9 mouse cellular contexts compared by ENCODE assay signal in genomic region chr2:32429215-32429891, GRCm38 (mm10). TPM values are rescaled to one million over a fixed set of nuclear protein-coding genes. Genes with fewer than 3 reads are reported as not detected.
A peak's percentile ranks its signal among the peaks of the same experiment; 100 is the strongest.
DNase-seq lines count a peak whose midpoint lies in the region; ATAC-seq and TF ChIP-seq lines count a peak whose summit lies in the region.
"Had no signal": no experiment of that assay in that cellular context is flagged by ENCODE, and none has a peak within 500 bp of the region (broad histone marks: within the 10 kb centered on the region; RNA-seq: fewer than 3 reads in every experiment).

No protein-coding gene starts in this region.

- H3K4me1 ChIP-seq in forebrain, embryonic 13.5 days: peaks cover 54% of the 10 kb centered on the region
- peaks cover 56% of the 10 kb centered on the region for H3K4me1 ChIP-seq in limb, embryonic 13.5 days
- peaks cover 39% of the 10 kb centered on the region for H3K4me1 ChIP-seq in neural tube, embryonic 14.5 days (ENCODE audit: control insufficient read depth, insufficient read depth, low read length)

- peak overlapping the region; percentile 92 for H3K27ac ChIP-seq in layer of hippocampus, adult 2 months
- H3K27ac ChIP-seq in forebrain, embryonic 13.5 days: peak overlapping the region; percentile 82
- H3K27ac ChIP-seq in limb, embryonic 13.5 days: no peak overlapping the region
- H3K27ac ChIP-seq in neural tube, embryonic 14.5 days (ENCODE audit: low read depth, low read length): peak overlapping the region; percentile 74

- no peak for DNase-seq in layer of hippocampus, adult 2 months (ENCODE audit: low spot score in 2 of 2)
- no peak for DNase-seq in layer of hippocampus, adult 11-12 months (ENCODE audit: low spot score)
- no peak for DNase-seq in embryo, embryonic 9.5 days (ENCODE audit: extremely low spot score)
- no peak for DNase-seq in thymus, postnatal 25 days
- no peak for DNase-seq in gastrocnemius, postnatal 14 days
- DNase-seq: lung, postnatal 4 days had no signal

- peak overlapping the region; percentile 56 for H3K4me3 ChIP-seq in layer of hippocampus, adult 2 months
- H3K4me3 ChIP-seq in forebrain, embryonic 13.5 days: peak overlapping the region; percentile 31
- H3K4me3 ChIP-seq in limb, embryonic 13.5 days: 0 out of 2 replicates have a peak overlapping the region, but pooled peaks have one; percentile 54
- peak overlapping the region; percentile 54 for H3K4me3 ChIP-seq in neural tube, embryonic 14.5 days (ENCODE audit: low read depth, low read length)

- intact Hi-C loops in gastrocnemius, postnatal 14 days (cut with DNase I; ENCODE audit: low total_unique reads): no loop called here

- peak overlapping the region; percentile 79 for H3K4me2 ChIP-seq in forebrain, embryonic 13.5 days
- H3K4me2 ChIP-seq in limb, embryonic 13.5 days (replicated peaks): peak overlapping the region; percentile 84
- peak overlapping the region; percentile 66 for H3K4me2 ChIP-seq in neural tube, embryonic 14.5 days (ENCODE audit: low read depth, low read length)

- ATAC-seq in forebrain, embryonic 13.5 days: no peak
- no peak for ATAC-seq in limb, embryonic 13.5 days (ENCODE audit: low FRiP score, low read depth)
- ATAC-seq in neural tube, embryonic 14.5 days (ENCODE audit: low read depth): no peak

- H3K9ac ChIP-seq in forebrain, embryonic 13.5 days: peak overlapping the region; percentile 47
- no peak overlapping the region for H3K9ac ChIP-seq in limb, embryonic 13.5 days
- peak overlapping the region; percentile 50 for H3K9ac ChIP-seq in neural tube, embryonic 14.5 days (replicated peaks; ENCODE audit: low read depth, low read length)

- no peaks in the 10 kb centered on the region for H3K9me3 ChIP-seq in forebrain, embryonic 13.5 days (replicated peaks)
- no peaks in the 10 kb centered on the region for H3K9me3 ChIP-seq in limb, embryonic 13.5 days
- H3K9me3 ChIP-seq in neural tube, embryonic 14.5 days (ENCODE audit: control insufficient read depth, low read length): no peaks in the 10 kb centered on the region

- H3K27me3 ChIP-seq in forebrain, embryonic 13.5 days: no peaks in the 10 kb centered on the region
- H3K27me3 ChIP-seq in limb, embryonic 13.5 days: no peaks in the 10 kb centered on the region
- no peaks in the 10 kb centered on the region for H3K27me3 ChIP-seq in neural tube, embryonic 14.5 days (ENCODE audit: control insufficient read depth, insufficient read depth, low read length)

- WGBS in forebrain, embryonic 13.5 days: 69% methylated on average over 4 of the region's 4 CpGs
- WGBS in limb, embryonic 13.5 days: 71% methylated on average over 4 of the region's 4 CpGs
- 60% methylated on average over 4 of the region's 4 CpGs for WGBS in neural tube, embryonic 14.5 days

- TF ChIP-seq CTCF in layer of hippocampus, adult 2 months (conservative IDR thresholded peaks at IDR 0.05): no peak

- H3K36me3 ChIP-seq in forebrain, embryonic 13.5 days (ENCODE audit: poor library complexity, severe bottlenecking): 0 out of 2 replicates have a peak, but pooled peaks cover 5% of the 10 kb centered on the region
- H3K36me3 ChIP-seq in limb, embryonic 13.5 days: no peaks in the 10 kb centered on the region; the same call in 1 of the 2 replicates
- H3K36me3 ChIP-seq in neural tube, embryonic 14.5 days (ENCODE audit: control insufficient read depth, insufficient read depth, low read length): no peaks in the 10 kb centered on the region

RNA-seq across cellular contexts. Expression of gene Naif1, which starts 20.9 kb away (rescaled TPM):
- total RNA-seq in layer of hippocampus, adult 2 months (2021): 1 to 10 TPM; 4.3 to 4.5 TPM
- 5.4 and 5.6 TPM in 2 replicates for polyA plus RNA-seq in forebrain, embryonic 13.5 days (2015; fragmentation: Nextera tagmentation; extraction: Ambion mirVana)
- 5.7 and 5.9 TPM in 2 replicates for polyA plus RNA-seq in limb, embryonic 13.5 days (2015; fragmentation: Nextera tagmentation; extraction: Ambion mirVana)
- polyA plus RNA-seq in neural tube, embryonic 14.5 days (2014; fragmentation: Nextera tagmentation; extraction: Ambion mirVana): 4.9 and 5.4 TPM in 2 replicates
- 1 to 10 TPM; 2.4 to 3.1 TPM for total RNA-seq in gastrocnemius, postnatal 14 days (2021)

RNA-seq across cellular contexts. Expression of gene Slc25a25, which starts 21.9 kb away (rescaled TPM):
- total RNA-seq in layer of hippocampus, adult 2 months (2021): 10 to 100 TPM; 54.5 to 57.6 TPM
- 37.4 and 42.4 TPM in 2 replicates for polyA plus RNA-seq in forebrain, embryonic 13.5 days (2015; fragmentation: Nextera tagmentation; extraction: Ambion mirVana)
- 22.8 and 22.9 TPM in 2 replicates for polyA plus RNA-seq in limb, embryonic 13.5 days (2015; fragmentation: Nextera tagmentation; extraction: Ambion mirVana)
- 39.8 and 43.6 TPM in 2 replicates for polyA plus RNA-seq in neural tube, embryonic 14.5 days (2014; fragmentation: Nextera tagmentation; extraction: Ambion mirVana)
- 10 to 100 TPM; 18.1 to 47.8 TPM for total RNA-seq in gastrocnemius, postnatal 14 days (2021)

RNA-seq across cellular contexts. Expression of gene Ptges2, which starts 33.7 kb away (rescaled TPM):
- 10 to 100 TPM; 33.8 to 35.5 TPM for total RNA-seq in layer of hippocampus, adult 2 months (2021)
- 28.5 and 30.1 TPM in 2 replicates for polyA plus RNA-seq in forebrain, embryonic 13.5 days (2015; fragmentation: Nextera tagmentation; extraction: Ambion mirVana)
- polyA plus RNA-seq in limb, embryonic 13.5 days (2015; fragmentation: Nextera tagmentation; extraction: Ambion mirVana): 29.8 and 30.1 TPM in 2 replicates
- polyA plus RNA-seq in neural tube, embryonic 14.5 days (2014; fragmentation: Nextera tagmentation; extraction: Ambion mirVana): 58.1 and 65.9 TPM in 2 replicates
- 10 to 100 TPM; 41.3 to 43.2 TPM for total RNA-seq in gastrocnemius, postnatal 14 days (2021)

RNA-seq across cellular contexts. Expression of gene Lcn2, which starts 41.3 kb away (rescaled TPM):
- total RNA-seq in layer of hippocampus, adult 2 months (2021): under 1 TPM in 1 of 2 experiments, not detected in 1; 0.69 TPM
- 0.20 TPM in 1 of 2 replicates, not detected in the other for polyA plus RNA-seq in forebrain, embryonic 13.5 days (2015; fragmentation: Nextera tagmentation; extraction: Ambion mirVana)
- 0.27 and 0.36 TPM in 2 replicates for polyA plus RNA-seq in limb, embryonic 13.5 days (2015; fragmentation: Nextera tagmentation; extraction: Ambion mirVana)
- 0.35 and 0.40 TPM in 2 replicates for polyA plus RNA-seq in neural tube, embryonic 14.5 days (2014; fragmentation: Nextera tagmentation; extraction: Ambion mirVana)
- 1 to 10 TPM; 2.6 to 4.7 TPM for total RNA-seq in gastrocnemius, postnatal 14 days (2021)

RNA-seq across cellular contexts. Expression of gene 1110008P14Rik, which starts 47.6 kb away (rescaled TPM):
- total RNA-seq in layer of hippocampus, adult 2 months (2021): 100 to 1,000 TPM; 160 to 170 TPM
- polyA plus RNA-seq in forebrain, embryonic 13.5 days (2015; fragmentation: Nextera tagmentation; extraction: Ambion mirVana): 59.6 and 60.4 TPM in 2 replicates
- polyA plus RNA-seq in limb, embryonic 13.5 days (2015; fragmentation: Nextera tagmentation; extraction: Ambion mirVana): 45.8 and 48.7 TPM in 2 replicates
- 157 and 198 TPM in 2 replicates for polyA plus RNA-seq in neural tube, embryonic 14.5 days (2014; fragmentation: Nextera tagmentation; extraction: Ambion mirVana)
- 10 to 100 TPM; 44.1 to 49.3 TPM for total RNA-seq in gastrocnemius, postnatal 14 days (2021)
